Mouse (Mus musculus): ENCODE results near the gene Polr1d.

Polr1d gene

DNA sequence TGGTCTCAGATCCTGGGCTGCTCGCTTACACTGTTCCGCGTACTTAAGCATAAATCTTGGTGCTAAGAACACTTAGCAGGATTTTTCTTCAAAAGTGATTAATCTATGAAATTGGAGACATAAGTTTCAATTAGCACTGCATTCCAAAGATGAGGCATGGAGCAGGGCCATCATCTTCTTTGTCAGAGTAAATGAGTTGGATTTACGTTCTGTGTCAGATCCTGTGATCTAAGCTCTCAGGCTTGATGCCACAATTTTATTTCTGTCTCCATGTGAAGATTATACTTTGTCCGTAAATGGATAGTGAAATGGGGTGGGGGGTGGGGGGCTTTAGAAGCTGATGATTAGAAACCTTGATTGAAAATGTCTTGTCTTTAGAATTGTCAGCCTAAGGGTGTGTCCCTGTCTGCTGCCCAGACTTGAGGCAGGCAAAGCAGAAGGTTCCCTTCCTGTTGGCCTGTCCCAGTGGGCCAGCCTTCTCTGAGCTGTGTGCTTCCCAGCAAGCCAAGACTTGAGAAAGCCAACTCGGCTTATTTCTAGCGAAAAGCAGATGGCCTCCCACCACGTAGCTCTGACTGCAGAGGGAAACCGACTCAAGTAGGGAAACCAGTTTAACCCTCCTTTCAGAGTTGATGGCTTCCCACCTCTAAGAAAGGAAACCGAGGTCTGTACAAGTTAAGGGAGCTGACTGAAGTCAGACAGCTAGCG, 13.6 kb downstream of the Polr1d start:
- no peak for DNase-seq

DNA sequence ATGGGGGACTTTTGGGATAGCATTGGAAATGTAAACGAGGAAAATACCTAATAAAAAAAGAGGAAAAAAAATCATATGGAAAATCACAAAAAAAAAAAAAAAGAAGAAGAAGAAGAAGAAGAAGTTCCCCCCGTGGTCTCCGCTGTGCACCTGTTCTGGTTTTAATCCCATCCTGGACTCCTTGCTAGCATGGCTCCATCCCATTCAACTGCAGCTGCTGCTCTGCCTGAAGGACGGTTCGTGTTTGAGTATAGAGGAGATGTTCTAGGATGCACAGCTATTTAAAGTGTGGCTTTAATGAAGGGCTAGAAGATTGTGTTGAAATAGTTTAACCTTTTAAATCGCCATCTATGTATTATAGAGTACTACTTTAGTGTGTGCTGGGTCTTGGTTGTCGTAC, 15.6 kb downstream of the Polr1d start:
- no peak for DNase-seq

DNA sequence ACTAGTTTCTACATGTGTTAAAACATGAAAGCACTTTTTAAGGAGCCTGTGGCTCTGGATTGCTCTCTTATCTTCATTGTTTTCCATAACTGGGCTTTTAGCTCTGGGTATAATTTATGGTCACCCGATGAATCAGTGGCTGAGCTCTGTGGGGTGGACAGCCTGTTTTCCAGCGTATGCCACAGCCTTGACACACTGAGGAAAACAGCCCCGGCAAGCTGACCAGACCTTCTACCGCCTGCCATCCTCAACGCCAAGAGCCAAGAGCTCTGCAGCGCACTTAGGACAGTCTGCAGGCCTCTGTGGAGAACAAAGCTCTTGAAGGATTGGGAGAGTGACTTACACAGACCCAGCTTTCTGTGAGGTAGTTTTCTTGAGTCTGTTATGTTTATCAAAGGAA, 17.4 kb downstream of the Polr1d start:
- no peak for DNase-seq

DNA sequence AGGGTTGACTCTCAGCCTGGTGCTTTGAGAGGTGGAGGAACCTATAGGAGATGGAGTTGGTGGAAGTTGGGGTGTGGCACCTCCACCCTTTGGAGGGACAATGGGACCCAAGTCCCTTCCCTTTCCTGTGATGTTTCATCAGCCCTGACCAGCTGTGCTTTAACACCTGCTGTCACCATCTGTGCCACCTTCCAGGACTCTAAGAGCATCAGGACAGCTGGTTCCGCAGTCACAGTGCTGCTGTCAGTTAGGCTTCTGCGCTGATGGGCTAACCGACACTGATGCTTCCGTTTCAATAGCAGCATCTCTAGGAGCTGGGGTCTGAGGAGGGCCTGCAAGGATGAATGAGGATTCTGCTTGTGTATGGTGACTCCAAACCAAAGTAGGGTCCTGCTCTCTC, 19.7 kb downstream of the Polr1d start:
- no peak for DNase-seq

DNA sequence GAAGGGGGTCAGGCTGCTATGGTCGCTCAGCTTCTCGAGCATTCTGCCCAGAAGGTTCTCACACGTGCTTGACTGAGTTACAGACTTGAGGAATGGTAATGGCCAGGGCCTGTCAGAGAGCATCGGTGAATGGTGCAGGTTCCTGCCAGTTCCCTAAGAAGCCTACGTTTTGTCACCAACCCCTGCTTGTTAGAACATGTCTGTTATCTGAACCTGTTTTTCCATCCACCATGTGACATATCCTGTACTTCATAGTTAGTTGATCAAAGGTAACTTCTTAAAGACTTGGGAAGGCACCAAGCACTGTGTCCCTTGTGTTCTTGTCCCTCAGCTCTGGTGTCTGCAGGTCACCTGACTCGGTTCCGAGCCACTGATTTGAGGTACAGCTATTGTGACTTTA, 21.8 kb downstream of the Polr1d start:
- no peak for DNase-seq

DNA sequence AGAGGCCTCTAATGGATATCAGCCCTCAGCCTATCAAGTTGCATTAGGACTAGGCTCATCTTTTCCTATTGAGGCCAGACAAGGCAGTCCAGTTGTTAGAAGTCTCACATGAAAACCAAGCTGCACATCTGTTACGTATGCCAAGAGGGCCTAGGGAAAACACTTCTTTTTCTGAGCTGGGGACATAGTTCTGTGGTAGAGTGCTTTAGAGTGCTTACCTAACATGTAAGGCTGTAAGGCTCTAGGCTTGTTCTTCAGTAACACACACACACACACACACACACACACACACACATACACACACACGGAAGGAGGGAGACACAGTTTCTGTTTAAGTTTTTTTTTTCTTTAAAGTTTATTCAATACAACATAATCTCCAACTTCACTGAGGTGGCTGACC, 23.3 kb downstream of the Polr1d start:
- no peak for DNase-seq

DNA sequence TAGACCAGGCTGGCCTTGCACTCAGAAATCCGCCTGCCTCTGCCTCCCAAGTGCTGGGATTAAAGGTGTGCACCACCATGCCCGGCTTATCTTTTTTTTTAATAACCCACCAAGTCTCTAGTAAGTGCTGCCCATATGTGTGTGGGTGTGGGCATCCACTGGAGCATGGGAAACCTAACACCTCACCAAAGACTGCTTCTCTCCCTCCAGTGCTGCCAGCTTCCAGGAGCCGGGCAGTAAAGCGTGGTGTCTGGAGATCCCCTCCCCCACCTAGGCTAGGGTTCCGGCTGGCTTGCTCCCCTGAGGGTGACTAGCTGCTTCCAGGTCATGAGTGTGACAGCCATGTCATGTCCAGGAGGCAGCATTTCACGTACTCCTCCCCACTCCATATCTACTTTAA, 25.4 kb downstream of the Polr1d start:
- DNase-seq = no peak

DNA sequence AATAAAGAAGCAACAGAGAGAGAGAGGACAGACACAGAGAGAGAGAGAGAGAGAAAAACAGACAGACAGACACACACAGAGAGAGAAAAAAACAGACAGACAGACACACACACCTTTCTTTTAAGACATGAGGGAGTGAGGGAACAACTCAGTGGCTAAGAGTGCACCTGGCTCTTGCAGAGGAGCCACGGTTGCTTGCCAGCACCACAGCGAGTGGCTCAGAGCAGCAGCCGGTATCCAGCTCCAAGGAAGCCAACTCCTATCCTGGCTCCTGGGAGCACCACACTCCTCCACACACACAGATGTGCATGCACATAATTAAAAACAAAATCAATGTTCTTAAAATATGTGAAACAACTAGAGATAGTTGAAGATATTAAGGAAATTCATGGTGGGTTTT, 30.4 kb downstream of the Polr1d start:
- DNase-seq = no peak

DNA sequence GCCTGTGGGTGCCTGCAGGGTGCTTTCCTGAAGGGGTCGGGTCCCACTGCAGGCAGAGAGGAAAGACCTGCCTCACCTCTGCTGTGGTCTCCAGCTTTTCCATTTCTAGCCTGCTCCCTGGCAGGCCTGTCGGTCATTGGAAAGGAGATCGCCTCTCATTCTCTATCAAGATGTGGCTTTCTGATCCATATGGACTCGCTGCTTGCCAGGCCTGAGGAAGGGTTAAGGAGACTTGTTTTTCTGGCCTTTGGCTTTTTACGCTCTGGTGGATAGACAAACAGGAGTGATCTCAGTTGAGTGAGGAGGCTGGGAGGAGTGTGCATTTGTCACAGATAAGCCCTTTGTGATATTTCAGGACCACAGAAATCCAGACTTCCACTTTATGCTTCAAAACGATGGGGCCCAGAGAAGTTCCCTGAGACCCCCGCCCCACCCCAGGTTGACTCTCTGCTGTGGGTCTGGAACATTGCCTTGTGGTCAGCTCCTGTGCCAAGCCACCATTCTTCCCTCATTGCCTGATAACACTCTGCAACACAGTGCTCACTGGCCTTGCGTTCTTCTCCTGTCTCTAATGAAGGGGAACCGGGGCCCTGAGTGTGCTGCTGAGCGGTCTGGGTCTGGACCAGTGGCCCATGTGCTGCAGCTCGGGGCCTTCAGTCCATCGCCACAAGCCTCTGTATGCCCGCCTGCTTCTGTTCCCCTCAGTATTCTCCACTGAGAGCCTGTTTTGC, 32.2 kb downstream of the Polr1d start:
- no peak for DNase-seq

DNA sequence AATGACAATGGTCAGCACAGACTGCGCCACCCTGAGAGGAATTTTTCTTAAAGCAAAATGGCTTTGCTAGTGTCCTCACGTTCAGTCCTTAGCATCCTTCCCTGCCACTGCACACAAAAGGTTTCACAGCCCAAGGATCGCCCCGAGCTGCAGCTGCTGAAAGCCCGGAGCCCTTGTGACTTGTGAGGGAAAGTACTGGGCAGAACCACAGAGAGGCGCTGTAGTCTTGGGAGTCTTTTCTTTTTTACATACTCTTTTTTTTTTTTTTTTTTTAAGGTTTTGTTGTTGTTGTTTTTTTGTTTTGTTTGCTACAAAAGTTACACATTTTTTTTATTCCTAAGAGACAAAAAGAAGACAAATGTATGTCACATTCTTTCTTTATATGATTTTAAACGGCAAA, 37.9 kb downstream of the Polr1d start:
- no peak for DNase-seq

DNA sequence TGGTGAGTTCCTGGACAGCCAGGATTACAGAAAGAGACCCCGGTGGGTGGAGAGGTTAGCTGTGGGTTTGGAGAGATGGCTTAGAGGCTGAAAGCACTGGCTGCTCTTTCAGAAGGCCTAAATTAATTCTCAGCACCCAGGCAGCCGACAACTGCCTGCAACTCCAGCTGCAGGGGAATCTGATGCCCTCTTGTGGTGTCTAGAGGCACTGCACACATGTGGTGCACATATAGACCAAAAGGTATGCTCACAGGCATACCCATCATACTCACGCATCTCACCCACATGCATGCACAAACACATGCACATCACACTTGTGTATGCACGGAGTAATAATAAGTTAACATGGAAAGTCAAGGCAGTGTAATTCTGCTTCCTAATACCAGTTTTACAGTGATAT, 38.8 kb downstream of the Polr1d start:
- no peak for DNase-seq

DNA sequence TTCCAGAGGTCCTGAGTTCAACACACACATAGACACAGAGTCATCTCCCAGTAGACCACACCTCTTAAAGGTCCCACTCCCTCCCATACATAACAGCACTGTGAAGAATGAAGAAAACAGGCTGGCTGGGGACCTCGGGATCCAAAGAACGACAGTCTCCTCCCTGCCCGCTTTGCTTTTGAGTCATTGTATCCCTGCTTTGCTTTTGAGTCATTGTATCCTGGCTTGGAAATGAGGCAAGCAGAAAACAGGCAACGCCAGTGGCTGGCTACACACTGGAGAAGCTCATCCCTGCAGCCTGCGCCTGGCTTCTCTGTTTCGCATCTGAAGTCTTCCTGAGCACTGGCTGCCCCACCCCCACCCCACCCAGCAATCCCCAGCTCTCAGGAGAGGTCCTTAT, 40.2 kb downstream of the Polr1d start:
- no peak for DNase-seq

DNA sequence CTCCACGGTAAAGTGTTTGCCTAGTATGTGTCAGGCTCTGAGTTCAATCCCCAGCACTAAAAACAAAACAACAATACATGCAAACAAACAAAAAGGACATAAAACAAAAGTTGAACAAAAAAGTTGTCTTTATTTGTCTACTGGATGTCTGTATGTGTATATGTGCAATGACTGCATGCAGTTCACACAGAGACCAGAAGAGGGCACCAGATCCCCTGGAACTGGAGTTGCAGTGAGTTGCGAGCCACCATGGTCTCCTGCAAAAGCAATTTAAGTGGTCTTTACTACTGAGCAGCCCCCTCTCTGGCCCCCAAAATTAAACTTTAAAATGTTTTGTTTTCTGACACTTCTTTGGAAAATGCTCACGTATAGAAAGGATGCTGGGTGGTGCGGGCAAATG, 44.3 kb downstream of the Polr1d start:
- no peak for DNase-seq

DNA sequence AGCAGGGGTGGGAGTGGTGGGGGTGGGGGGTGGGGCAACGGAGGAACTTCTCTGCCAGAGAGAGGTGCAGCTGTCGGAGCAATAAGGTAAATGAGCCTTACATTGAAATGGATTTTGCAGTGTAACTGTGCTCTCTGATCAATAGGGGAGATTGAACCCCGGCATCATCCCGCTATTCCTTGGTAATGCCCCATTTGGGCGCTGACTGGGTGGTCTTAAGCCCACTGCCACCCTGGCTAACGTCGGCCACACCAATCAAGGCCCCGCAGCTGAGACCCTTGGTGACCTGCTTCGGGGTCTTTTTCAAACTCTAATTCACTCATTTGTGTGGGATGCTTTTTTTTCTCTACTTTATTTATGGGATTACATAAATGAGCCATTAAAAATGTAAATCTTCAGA, 47.9 kb downstream of the Polr1d start:
- no peak for DNase-seq

DNA sequence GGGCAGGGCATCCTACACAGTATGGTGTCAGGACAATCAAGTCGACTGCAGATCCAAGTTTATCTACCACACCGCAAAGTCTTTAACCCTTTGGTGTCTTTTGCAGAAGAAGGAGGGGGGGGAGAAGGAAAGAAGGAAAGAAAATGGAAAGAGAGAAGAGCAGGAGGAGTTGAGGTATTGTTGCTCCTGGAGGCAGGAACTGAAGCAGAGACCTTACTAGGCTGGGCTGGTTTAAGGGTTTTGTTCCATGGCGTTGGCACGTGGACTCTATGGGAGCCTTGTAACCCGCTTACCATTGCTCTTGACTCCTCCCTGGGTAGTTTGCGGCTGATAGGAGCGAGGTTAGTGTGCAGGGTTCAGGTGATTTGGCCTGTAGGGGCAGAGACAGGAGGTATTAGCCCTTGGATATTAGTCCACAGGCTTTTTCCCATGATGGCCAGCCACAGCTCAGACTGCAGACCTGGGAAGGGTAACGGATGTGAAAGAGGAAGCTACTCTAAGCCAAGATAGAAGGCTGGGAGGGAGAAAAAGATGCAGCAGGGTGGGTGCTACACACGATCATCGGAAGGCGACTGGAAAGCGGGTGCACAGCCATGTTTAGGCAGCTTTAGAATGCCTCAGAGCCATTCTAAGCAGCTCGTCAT, 48.8 kb downstream of the Polr1d start:
- no peak for DNase-seq

DNA sequence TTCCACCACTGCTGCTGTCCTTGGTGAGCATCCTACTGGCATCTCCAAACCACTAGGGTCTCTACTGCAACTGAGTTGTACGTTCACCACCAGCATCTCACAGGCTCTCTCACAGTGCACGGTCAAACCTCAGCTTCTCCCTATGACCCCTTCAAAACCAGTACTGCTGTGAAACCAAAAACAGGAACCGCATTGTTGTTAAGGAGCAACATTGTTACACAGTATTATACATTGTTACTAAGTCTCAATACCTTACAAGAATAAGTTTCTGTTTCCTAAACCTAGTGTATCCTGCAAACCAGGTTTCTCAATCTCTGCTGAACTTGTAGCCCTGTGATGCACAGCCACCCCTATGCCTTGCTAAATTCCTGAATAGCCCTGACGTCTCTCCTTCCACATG, 51.0 kb downstream of the Polr1d start:
- DNase-seq = no peak

DNA sequence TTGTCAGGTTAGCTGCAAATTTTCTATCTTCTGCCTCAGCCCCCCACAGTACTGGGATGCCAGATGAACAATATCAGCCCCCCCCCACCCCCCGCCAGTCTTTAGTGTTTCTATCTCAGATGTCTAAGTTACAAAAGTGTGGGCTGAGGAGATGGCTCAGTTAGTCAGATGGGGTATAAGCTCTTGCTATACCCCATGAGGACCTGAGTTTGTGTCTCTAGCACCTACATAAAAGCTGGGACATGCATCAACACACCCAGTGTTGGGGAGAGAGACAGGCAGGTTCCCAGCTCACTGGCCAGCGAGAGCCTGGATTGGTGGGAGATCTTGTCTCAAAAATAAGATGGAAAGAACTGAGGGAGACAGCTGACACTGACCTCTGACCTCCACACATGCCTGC, 52.6 kb downstream of the Polr1d start:
- DNase-seq = no peak

DNA sequence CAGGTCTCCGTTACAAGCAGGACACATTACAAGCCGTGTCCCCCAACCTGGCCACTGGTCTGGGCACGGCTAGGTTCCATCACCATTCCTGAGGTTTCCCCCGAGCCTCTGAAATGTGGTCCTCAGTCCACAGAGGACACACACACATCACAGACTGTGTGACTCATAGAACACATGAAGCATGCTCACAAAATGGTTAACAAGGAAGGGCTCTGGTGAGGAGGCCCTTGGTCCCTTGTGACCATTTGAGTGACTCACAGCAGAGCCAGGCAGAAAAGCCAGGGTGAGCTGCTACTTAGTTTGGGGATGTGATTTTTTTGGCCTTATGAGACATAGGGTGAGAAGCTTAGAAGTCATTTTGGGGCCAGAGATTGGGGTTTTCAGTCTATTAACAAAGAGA, 55.1 kb downstream of the Polr1d start:
- no peak for DNase-seq

DNA sequence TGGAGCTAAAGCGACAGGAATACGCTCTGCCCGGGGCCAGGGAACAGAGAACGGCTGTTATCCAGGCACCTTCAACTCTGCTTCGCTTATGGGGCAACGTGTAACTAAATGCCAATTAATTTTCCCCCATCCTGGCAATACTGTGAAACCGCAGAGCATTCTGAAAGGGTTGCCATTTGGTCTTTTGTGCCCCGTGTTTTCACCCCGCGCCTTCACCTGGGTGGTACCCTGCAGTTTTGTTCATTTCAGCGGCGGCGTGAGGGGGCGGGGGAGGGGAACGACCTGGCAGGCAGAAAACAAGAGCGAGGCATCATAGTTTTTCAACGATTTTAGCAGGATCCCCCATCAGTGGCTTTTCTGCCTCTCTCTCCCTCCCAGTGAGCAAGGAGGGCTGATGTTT, 56.8 kb downstream of the Polr1d start:
- no peak for DNase-seq

DNA sequence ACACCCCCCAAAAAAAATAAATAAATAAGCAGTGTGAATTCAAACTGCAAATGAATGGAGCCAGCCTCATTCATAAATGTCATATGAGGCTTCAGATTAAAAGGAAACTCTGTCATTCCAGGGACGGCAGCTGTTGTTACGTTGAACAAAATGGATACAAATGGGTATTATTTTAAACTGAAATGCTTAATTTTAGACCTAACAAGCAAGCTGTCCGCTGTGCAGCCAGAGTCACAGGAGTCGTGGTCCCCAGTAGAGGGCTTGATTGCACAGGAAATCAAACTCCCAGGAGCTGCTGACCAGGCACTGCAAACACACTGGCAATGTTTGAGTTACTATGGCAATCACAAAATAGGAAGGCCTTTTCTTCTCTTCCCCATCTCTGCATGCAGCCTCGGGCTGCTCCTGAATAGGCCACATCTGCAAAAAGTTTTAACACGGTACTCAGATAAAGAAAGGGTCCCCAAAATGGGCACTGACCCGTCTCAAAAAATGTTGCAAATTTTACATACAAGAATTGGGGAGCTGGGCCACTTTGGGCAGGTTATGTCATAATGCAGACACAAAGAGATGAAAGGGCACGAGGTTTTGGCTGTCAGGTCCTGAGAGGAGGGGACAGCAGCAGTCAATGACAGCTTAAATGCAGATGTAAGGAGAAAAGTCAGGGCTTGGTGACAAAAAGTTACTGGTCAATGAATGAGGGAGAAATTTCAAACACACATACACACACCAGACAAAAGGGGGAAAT, 57.7 kb downstream of the Polr1d start:
- no peak for DNase-seq

DNA sequence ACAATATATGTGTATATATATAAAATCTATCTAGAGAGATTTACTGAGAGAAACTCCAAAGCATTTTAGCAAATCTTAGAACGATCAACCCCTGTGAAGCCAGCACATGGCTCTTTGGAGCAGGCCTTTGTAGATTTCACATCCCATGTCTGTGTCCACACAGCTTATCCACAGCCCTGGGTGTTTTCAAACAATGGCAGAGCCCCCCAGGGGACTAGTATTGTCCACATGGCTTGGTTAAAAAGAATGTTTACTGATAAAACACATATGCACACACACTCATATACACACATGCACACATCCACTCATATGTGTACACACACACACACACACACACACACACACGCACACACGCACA, 58.2 kb downstream of the Polr1d start:
- no peak for DNase-seq

DNA sequence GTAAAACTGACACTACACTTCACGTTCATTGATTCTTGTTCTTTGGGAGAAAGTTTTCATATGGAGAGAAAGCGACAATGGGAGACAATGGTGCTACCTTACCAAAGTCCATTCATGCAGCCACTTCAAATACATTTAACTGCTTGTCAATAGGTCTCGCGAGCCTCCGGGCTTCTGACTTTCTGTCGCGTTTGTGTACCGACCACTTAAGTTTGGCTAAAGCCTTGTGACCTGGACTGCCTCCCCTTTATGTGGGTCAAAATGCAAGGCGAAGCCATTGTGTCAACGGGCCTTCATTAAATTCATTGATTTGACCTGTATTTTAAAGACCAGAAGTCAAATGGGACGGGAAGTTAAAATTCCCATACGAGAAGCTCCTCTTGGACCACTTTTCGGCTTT, 59.1 kb downstream of the Polr1d start:
- peak in 1 of 2 experiments; percentile 7 for DNase-seq

DNA sequence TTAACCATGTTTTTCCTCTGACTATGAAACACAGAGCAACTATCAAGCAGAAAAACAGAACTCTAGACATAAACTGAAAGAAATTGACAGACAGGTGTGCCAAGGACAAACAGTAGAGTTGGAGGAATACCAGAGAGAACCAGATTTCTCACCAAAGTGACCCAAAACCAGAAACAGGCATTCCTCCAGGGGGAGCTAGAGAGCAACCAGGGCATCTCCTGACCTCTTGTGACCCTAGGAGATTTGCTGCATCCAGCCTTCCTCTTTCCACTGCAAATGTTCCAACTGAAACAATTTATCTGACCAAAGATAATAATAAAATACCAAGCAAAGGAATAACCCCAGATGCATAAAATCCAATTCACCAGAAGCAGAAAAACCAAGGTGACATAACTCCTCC, 70.5 kb downstream of the Polr1d start:
- no peak for DNase-seq

Data from lung, adult 18-20 months (tissue).